Mouse (Mus musculus): ENCODE results near the gene Nhlrc3. TPM values are rescaled to one million over a fixed set of nuclear protein-coding genes. Genes with fewer than 3 reads are reported as not detected.
A peak's percentile ranks its signal among the peaks of the same experiment; 100 is the strongest.

Nhlrc3 gene
- 9.8 and 11.9 TPM in 2 replicates for total RNA-seq (2021)
- long read RNA-seq, experiment 1, full-length matches to known transcripts = 4 of 10 reads
- long read RNA-seq, experiment 1, partial matches to known transcripts = 2 of 10 reads
- long read RNA-seq, experiment 1, other reads (novel, unspliced or antisense) = 4 of 10 reads
- long read RNA-seq, experiment 2, full-length matches to known transcripts = 11 of 15 reads
- long read RNA-seq, experiment 2, partial matches to known transcripts = 1 of 15 reads
- long read RNA-seq, experiment 2, other reads (novel, unspliced or antisense) = 3 of 15 reads

- peak; percentile 98 for DNase-seq
Observed at GRCm38 (mm10) chr3:53463046-53463764, at the start of gene Nhlrc3, which contains the start of gene Proser1. Gene Nhlrc3 (minus strand): TSS chr3:53463332. Gene Proser1 (plus strand): TSS chr3:53463666.

DNA sequence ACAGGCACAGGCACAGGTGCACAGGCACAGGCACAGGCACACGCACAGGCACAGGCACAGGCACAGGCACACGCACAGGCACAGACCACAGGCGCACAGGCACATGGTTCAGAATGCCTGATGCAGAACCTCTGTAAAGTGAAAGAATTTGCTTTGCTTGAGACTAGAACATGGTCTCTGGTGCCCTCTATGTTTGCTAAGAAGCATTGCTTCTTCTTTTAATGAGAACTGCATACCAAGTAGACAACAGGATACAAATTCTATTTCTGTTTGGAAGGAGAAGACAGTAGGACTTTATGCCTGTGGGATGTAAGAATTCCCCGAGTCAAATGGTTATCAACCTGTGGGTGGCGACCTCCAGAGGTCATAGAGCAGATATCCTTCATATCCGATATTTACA is 39.3 kb upstream of the Nhlrc3 start:
- DNase-seq = no peak

DNA sequence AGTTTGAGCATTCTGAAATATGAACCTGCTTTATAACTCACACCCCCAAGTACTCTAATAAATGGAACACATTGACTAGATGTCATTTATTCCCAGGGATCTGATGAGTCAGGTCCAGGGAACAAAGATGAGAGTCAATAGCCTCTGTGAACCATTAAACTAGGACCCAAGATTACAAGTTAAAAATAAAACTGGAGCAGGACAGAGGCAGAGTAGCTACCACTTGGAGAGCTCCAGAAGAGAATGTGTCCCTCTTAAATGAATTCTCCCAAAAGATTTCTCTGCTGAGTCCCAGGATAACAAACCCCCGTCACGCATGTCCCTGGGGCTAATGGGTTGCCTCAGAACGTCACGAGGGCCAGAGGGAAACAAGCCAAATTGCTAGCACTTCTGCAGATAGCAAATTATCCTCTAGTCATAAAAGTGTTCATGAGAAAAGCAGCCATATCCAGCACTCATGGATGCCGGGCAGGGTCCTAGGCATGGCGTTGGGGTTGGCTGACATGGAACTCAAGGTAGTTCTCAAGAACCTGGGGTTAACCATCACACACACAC is 35.3 kb upstream of the Nhlrc3 start:
- peak; percentile 43 for DNase-seq

GRCm38 (mm10) chr3:53488353-53488752 is 25.2 kb upstream of the Nhlrc3 start, which contains the start of gene Stoml3:
Gene Stoml3 (plus strand): TSS chr3:53488653.
- no peak for DNase-seq

GRCm38 (mm10) chr3:53486996-53487576 is 24.0 kb upstream of the Nhlrc3 start:
- peak; percentile 19 for DNase-seq

GRCm38 (mm10) chr3:53486561-53486960 is 23.4 kb upstream of the Nhlrc3 start:
- DNase-seq = peak; percentile 9

- no peak for DNase-seq
Observed at GRCm38 (mm10) chr3:53483414-53484059, 20.4 kb upstream of the Nhlrc3 start.

GRCm38 (mm10) chr3:53478419-53479046 is 15.4 kb upstream of the Nhlrc3 start:
- DNase-seq = no peak

DNA sequence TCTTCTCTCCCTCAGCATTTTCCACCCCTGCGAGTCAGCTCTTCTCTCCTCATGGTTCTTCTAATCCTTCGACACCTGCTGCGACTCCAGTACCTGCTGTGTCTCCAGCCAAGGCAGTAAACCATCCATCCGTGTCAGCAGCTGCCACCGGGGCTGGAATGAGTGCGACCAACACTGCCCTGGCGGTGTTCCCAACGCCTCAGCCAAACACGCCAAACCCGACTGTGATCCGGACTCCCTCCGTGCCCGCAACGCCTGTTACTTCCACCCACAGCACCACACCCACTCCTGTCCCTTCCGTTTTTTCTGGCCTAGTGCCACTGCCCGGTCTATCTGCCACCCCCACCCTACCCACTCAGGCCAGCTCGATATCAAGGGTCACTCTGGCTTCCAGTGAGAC is 14.3 kb upstream of the Nhlrc3 start:
- DNase-seq = no peak

DNA sequence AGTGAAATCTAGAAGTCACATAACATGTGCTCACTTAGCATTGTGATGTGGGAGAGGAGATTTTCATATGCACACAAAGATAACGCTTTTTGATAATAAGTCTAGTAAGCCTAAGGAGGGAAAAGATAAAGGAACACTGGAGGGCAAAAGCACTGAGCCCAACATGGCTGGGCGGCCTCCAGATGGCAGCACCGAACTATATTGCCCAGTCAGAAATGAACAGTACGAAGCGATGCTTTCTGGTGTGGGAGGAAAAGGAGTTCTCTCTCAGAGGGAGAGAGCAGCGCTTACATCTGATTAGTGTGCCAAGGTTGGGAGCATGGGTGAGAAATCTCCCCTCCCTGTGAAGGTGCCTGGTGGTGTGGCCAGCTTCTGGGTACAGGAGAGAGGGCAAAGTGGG is 12.8 kb upstream of the Nhlrc3 start:
- DNase-seq = peak; percentile 33

- no peak for DNase-seq
Observed at GRCm38 (mm10) chr3:53474179-53474578, 11.0 kb upstream of the Nhlrc3 start.

GRCm38 (mm10) chr3:53472061-53472460 is 8.9 kb upstream of the Nhlrc3 start:
- no peak for DNase-seq

DNA sequence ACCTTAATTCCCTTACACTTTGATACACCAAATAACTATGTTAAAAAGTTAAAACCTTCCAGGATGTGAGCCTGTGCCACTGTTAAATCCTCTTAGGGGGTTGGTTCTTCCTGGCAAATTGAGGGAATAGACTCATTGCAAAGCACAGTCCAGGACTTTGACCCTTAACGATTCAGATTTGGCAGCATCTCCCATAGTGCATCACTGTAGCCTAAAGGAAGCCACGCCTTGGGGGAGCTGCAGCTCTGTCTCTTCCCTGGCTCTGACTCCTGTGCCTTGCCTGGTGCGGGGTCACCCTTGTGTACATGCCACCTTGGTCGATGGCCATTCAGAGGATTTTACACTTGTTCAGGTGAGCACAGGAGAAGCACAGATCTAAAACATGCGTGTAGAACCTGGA is 6.5 kb upstream of the Nhlrc3 start:
- DNase-seq = no peak

DNA sequence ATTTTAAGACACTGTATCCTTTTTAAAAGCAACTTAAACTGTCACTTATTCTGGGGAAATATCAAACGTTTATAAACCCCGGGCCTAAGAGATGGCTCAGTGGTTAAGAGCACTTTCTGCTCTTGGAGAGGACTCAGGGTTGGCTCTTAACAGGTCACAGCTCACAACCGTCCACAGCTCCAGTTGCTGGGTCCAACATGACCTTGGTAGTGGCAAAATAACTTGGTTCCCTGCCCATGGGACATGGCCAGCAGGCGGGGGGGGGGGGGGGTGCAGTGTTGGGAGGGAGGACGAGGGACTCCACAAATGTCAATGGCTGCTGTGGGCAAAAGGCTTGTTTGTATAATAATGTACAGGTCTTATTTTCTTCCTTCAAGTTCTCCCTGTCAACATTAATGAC is 4.2 kb upstream of the Nhlrc3 start:
- peak; percentile 59 for DNase-seq

- DNase-seq = no peak
Observed at GRCm38 (mm10) chr3:53466481-53466880, 3.3 kb upstream of the Nhlrc3 start.

GRCm38 (mm10) chr3:53465330-53465729 is 2.2 kb upstream of the Nhlrc3 start:
- DNase-seq = no peak

DNA sequence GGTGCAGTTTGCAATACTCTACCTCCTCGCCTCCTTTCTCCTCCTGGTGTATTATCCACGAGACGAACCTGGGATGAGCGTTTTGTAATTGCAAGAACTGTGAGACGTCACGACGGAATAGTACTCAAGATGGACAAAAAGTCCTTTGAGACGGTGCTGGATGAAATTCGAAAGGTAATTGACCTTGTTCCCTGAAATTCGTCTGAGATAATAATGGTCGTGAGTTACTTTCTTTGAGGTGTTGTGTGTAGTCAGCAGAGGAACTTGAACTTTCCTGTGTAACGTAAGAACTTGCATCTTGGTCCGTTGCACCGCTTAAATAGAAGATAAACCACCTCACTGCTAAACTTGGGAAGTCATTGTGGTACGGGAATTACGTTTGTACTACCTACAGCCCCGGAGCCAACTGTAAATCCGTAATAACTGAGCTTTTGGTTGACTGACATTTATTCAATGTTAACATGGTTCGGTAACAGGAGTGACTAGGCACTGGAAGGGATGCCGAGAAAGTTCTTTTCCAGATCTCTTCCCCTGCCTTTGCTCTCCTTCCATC is 1.1 kb upstream of the Nhlrc3 start:
- DNase-seq = no peak

GRCm38 (mm10) chr3:53463765-53464114 is 608 bp upstream of the Nhlrc3 start:
- no peak for DNase-seq

- no peak for DNase-seq
Observed at GRCm38 (mm10) chr3:53462701-53463045, 459 bp downstream of the Nhlrc3 start.

DNA sequence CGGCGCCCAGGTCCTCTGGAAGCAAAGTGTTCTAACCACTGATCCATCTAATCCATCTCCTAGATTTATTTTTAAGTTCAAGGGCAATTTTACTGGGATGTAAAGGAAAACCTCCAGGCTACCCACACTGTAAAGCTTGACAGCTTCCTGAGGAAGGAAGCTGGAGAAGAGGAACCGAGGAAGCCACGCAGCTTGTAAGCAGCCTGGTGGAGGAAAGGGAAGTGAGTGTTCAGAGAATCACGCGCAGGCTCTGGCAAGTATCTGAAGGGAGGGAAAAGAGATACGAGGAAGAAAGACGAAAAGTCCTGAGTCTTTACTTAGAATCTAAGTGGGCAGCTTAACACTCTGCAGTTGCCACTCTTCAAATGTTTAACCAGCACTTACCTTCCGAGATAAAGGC is 3.0 kb downstream of the Nhlrc3 start:
- no peak for DNase-seq

DNA sequence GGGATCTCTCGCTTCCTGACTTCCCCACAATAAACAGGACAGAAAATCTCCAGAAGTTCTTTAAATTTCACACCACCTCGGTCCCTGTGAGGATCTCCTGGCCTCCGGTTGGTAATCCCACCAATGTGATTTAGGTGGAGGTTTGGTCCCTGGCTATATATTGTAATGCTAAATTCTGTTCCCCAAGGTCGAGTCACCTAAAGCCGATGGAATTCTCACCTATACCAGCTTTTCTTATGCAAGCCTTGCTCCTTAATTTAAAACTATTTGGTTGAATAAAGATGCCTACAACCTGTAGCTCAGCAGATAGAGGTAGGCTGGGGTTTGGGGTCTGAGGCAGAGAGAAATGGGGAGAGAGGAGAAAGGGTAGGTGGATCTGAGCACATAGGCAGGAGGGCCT is 5.4 kb downstream of the Nhlrc3 start:
- DNase-seq = no peak

- no peak for DNase-seq
Observed at GRCm38 (mm10) chr3:53454984-53455383, 8.1 kb downstream of the Nhlrc3 start.
